Mouse (Mus musculus) stomach, embryonic 14.5 days (tissue): ENCODE data around the gene Rasgrp4. TPM values are rescaled to one million over a fixed set of nuclear protein-coding genes. Genes with fewer than 3 reads are reported as not detected.
A peak's percentile ranks its signal among the peaks of the same experiment; 100 is the strongest.

Source experiments
- ATAC-seq: fragments of 200-750 bp; cut with Nextera tagmentation; 2 replicates; pipeline ENCODE4 v1.8.0; 2017; ENCODE audit warnings: low read depth, moderate TSS enrichment; ENCODE audit not compliant: insufficient number of reproducible peaks, insufficient read depth, low FRiP score
- H3K27ac ChIP-seq: fragments of 300-500 bp; sonication (generic); 2 replicates; pipeline ENCODE4 v1.5.1; 2014; ENCODE audit warnings: mild to moderate bottlenecking, low read length, moderate library complexity, mixed read lengths
- H3K27me3 ChIP-seq: fragments of 300-500 bp; sonication (generic); 2 replicates; pipeline ENCODE4 v1.6.1; 2014; ENCODE audit warnings: low read length, control low read depth, mixed read lengths; ENCODE audit not compliant: control insufficient read depth, insufficient read depth
- H3K36me3 ChIP-seq: fragments of 300-500 bp; sonication (generic); 2 replicates; pipeline ENCODE4 v1.6.1; 2014; ENCODE audit warnings: mild to moderate bottlenecking, control low read depth, low read length, moderate library complexity, mixed read lengths; ENCODE audit not compliant: control insufficient read depth, insufficient read depth
- H3K4me1 ChIP-seq: fragments of 300-500 bp; sonication (generic); 2 replicates; pipeline ENCODE4 v1.6.1; 2014; ENCODE audit warnings: low read length, control low read depth, mixed read lengths; ENCODE audit not compliant: control insufficient read depth, insufficient read depth
- H3K4me2 ChIP-seq: fragments of 300-500 bp; sonication (generic); replicated peaks from 2 replicates; pipeline ENCODE4 v1.6.1; 2014; ENCODE audit warnings: low read depth, low read length, control low read depth
- H3K4me3 ChIP-seq: fragments of 300-500 bp; sonication (generic); 2 replicates; pipeline ENCODE4 v1.5.1; 2014; ENCODE audit warnings: low read depth, low read length, control low read depth
- H3K9ac ChIP-seq: fragments of 300-500 bp; sonication (generic); replicated peaks from 2 replicates; pipeline ENCODE4 v1.6.1; 2014; ENCODE audit warnings: low read depth, mild to moderate bottlenecking, control low read depth, low read length, moderate library complexity, mixed read lengths
- H3K9me3 ChIP-seq: fragments of 300-500 bp; sonication (generic); 2 replicates; pipeline ENCODE4 v1.6.1; 2016; ENCODE audit warnings: low read depth, low read length, control low read depth; ENCODE audit not compliant: control insufficient read depth
- WGBS: fragments of 180-500 bp; shearing (Covaris S2); extraction: QIAGEN DNeasy Blood & Tissue Kit; methylation state at CpG from one replicate; pipeline ENCODE4 v1.1.7; 2014; 5-methylcytosine and 5-hydroxymethylcytosine counted together
- polyA plus RNA-seq: library from polyadenylated mRNA; unstranded; fragments of >200 nt; fragmentation: Nextera tagmentation; extraction: Ambion mirVana; gene quantifications from 2 replicates; pipeline ENCODE4 v1.2.1, GENCODE M21; 2014

The Rasgrp4 gene
- polyA plus RNA-seq, 1 experiment from 2014 or later, result 0.51 TPM

DNA sequence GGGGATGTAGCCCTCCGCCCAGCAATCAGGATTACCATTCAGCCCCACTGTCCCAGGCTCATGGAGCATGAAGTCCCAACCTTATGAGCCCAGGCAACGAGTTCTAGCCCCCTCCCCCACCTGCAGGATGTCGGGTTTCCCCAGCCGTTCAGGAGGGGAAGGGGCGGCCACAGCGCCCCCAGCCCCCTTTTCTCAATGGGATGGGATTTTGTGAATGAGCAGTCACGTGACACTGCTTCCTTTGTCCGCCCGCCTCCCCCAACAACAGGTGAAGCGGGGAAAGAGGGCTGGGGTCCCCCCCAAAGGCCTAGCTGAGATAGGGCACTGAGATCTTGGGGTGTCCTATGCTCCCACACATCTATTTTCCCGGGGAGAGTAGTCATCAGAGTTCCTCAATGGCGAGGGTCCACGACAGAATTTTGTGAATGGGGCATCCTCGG is 34.2 kb downstream of the Rasgrp4 start:
- under 1% methylated on average over 14 of the region's 14 CpGs for WGBS

DNA sequence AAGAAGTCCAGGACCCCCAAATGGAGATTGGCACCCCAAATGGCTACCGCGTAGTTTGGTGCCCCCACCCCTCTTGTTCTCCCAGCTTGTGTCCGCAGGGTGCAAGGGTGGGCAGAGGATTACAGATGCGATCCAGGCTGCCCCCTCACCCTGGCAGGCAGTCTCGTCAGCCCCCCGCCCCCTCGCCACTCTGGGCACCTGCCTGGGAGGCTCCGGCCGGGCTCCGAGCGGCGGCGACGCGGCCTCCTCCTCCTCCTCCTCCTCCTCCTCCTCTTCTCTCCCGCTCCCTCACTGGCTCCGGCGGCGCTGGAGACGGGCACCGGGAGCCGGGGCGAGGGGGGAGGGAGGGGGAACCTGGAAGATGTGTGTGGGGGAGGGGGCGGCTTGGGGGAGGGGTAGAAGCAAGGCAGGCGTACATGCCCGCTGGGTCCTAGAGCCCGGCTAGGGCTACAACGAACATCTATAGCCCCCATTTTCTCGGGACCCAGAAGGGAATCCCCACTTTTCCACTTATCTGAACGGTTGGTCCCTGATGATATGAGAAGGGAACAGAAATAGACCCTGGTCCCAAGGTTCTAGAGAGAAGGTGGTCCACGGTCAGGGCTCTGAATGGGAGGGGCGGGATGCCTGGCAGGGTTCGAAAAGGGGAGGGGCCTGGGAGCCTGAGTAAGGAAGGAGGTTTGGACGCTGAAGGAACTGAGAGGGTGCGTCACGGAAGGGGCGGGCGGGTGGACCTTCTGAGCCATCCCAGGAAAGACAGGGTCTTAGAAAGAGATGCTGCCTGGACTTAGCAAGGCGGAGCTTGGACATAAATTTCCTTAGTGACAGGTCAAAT is 34.8 kb downstream of the Rasgrp4 start:
- peak; percentile 81 for ATAC-seq
- WGBS, result under 1% methylated on average over 28 of the region's 39 CpGs
- Histone ChIP-seq H3K27me3 (peaks cover 28% of the 10 kb centered on the region), H3K4me1 (peaks cover 20% of the 10 kb centered on the region), H3K9ac (peak overlapping the region; percentile 33), H3K36me3 (peaks cover 14% of the 10 kb centered on the region), H3K4me2 (peak overlapping the region; percentile 84), H3K9me3 (no peaks in the 10 kb centered on the region), H3K27ac (peak overlapping the region; percentile 48; the same call in 1 of the 2 replicates), H3K4me3 (peak overlapping the region; percentile 63)

More for the DNA sequence above, 34.2 kb downstream of the Rasgrp4 start:
- peak overlapping the region; percentile 84 for H3K4me2 ChIP-seq
- H3K27me3 ChIP-seq, result peaks cover 26% of the 10 kb centered on the region
- no peak for ATAC-seq
- H3K9me3 ChIP-seq, result no peaks in the 10 kb centered on the region
- H3K9ac ChIP-seq, result peak overlapping the region; percentile 33
- peak overlapping the region; percentile 63 for H3K4me3 ChIP-seq
- H3K4me1 ChIP-seq, result peaks cover 20% of the 10 kb centered on the region
- H3K27ac ChIP-seq, result no peak overlapping the region; the same call in 1 of the 2 replicates
- peaks cover 8% of the 10 kb centered on the region for H3K36me3 ChIP-seq

DNA sequence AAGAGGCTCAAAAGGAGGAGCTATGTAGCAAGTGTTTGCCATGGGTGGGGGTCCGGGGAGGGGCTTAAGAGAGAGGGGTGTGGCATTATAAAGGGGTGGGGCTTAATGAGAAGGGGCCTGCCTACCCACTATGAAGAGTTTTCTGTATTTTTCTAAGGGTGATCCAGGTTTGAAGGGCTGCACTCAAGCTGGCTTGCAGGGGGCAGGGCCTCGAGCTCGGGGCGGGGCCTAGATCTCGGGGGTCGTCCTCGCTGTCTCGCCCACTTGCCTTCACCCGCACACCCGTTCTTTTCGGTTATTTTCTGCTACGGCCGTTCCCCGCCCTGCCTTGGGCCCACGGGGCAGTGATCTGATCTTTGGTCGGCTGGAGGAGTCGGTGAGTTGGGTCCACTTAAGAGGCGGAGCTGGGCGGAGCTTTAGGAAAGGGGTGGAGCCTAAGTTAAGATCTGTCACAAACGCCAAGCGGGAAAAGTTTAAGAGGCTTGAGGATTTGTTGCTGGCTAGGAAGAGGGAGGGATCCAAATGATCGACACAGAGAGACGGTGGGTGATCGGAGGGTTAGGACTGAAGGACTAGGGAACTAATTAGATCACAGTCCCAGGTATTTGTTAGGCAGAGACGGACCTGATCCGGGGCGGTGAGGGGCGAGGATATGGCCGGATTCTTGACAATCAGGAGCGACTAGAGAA is 35.6 kb downstream of the Rasgrp4 start, which contains the start of the genes Ggn and Spred3:
TSS of gene Ggn (plus strand) at position 145 of the 689 bp plus-strand sequence.
TSS of gene Spred3 (minus strand) at position 346 of the 689 bp plus-strand sequence.
- peaks cover 20% of the 10 kb centered on the region for H3K4me1 ChIP-seq
- peaks cover 21% of the 10 kb centered on the region for H3K36me3 ChIP-seq
- WGBS, result under 1% methylated on average over 30 of the region's 30 CpGs
- peak within 1 kb of the TSS; percentile 63 for H3K4me3 ChIP-seq
- H3K4me2 ChIP-seq, result peak within 1 kb of the TSS; percentile 84
- peak within 1 kb of the TSS; percentile 33 for H3K9ac ChIP-seq
- peaks cover 28% of the 10 kb centered on the region for H3K27me3 ChIP-seq
- H3K27ac ChIP-seq, result peak within 1 kb of the TSS; percentile 48; the same call in 1 of the 2 replicates
- ATAC-seq, result peak; percentile 75
- H3K9me3 ChIP-seq, result no peaks in the 10 kb centered on the region

DNA sequence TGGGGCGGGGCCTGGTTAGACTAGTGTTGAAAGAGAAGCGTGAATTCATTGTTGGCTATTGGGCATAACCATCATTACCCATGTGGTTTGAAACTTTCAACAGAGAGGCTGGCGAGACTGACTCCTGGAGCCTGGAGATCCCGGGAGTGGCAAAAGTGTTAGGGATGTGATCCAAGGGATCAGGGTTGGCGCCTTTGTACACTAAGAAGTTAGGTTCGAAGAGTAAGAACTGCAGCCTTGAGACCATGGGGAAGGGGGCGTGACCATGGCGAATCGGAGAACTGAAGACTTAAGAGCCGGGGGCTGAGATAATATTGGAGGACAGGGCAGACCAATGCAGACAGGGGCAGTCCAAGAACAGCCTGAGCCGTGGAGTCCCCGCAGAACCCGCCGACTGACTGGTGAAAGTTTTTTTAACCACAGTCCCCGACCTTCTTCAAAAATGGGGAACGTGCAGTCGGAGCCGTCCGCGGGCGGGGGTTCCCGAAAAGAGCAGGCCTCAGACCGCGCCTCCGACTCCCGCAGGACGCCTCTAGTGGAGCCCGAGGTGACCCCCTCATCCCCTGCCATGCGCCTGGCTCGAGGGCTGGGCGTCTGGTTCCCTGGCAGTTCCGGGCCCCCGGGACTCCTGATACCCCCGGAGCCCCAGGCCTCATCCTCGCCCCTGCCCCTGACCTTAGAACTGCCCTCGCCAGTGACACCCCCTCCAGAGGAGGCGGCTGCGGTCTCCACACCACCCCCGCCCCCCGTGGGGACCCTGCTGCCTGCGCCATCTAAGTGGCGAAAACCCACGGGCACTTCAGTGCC is 36.3 kb downstream of the Rasgrp4 start:
- Histone ChIP-seq H3K9ac (0 out of 2 replicates have a peak overlapping the region, but pooled peaks have one; percentile 18), H3K4me3 (peak overlapping the region; percentile 63), H3K9me3 (no peaks in the 10 kb centered on the region), H3K4me1 (peaks cover 20% of the 10 kb centered on the region), H3K27me3 (peaks cover 28% of the 10 kb centered on the region), H3K4me2 (peak overlapping the region; percentile 84), H3K36me3 (peaks cover 29% of the 10 kb centered on the region), H3K27ac (no peak overlapping the region)
- WGBS, result under 1% methylated on average over 41 of the region's 43 CpGs
- ATAC-seq, result no peak

DNA sequence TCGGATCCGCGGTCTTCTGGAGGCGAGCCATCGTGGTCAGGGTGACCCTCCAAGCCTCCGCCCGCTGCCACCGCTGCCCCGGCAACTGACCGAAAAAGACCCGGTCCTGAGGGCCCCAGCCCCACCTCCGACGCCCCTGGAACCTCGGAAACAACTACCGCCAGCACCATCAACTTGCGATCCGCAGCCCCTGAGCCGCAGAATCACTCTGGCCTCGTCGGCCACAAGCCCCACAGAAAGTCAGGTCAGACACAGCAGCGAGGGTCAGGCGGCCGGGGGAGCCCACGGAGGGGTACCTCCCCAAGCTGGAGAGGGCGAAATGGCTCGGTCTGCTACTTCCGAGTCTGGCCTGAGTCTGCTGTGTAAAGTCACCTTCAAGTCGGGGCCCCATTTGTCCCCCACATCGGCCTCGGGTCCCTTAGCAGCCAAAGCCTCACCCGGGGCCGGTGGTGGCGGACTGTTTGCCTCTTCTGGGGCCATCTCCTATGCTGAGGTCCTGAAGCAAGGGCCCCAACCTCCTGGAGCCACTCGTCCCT is 37.0 kb downstream of the Rasgrp4 start:
- no peak overlapping the region for H3K9ac ChIP-seq
- peak overlapping the region; percentile 63 for H3K4me3 ChIP-seq
- H3K4me2 ChIP-seq, result peak overlapping the region; percentile 84
- no peaks in the 10 kb centered on the region for H3K9me3 ChIP-seq
- no peak overlapping the region for H3K27ac ChIP-seq
- peaks cover 20% of the 10 kb centered on the region for H3K4me1 ChIP-seq
- peaks cover 36% of the 10 kb centered on the region for H3K36me3 ChIP-seq
- ATAC-seq, result no peak
- peaks cover 28% of the 10 kb centered on the region for H3K27me3 ChIP-seq
- 10% methylated on average over 34 of the region's 34 CpGs for WGBS

DNA sequence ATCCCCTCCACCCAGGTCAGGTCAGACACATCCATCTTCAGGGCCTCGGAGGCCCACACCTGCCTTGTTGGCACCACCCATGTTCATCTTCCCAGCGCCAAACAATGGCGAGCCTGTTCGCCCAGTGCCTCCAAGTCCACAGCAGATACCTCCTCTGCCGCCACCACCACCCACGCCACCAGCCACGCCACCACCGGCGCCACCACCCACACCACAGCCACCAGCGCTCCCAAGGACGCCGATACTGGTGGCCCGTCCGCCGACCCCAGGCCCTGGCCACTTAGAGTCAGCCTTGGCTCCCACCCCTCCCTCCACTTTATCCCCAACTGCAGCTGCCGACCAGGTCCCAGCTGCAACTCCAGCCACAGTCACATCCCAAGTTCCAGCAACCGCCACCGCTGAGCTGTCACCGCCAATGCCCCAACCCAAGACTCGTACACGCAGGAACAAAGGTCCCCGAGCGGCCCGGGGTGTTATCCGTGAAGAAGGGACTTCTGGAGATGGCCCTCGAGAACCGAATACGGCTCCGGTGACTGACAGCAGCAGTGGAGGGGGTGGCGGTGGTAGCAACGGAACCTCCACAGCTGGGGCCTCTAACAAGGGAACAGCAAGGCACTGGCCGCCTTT is 37.9 kb downstream of the Rasgrp4 start:
- Histone ChIP-seq H3K27ac (no peak overlapping the region), H3K9ac (no peak overlapping the region), H3K36me3 (peaks cover 39% of the 10 kb centered on the region), H3K4me1 (peaks cover 20% of the 10 kb centered on the region), H3K27me3 (peaks cover 28% of the 10 kb centered on the region), H3K4me3 (no peak overlapping the region), H3K9me3 (no peaks in the 10 kb centered on the region), H3K4me2 (no peak overlapping the region)
- 43% methylated on average over 32 of the region's 32 CpGs for WGBS
- no peak for ATAC-seq

DNA sequence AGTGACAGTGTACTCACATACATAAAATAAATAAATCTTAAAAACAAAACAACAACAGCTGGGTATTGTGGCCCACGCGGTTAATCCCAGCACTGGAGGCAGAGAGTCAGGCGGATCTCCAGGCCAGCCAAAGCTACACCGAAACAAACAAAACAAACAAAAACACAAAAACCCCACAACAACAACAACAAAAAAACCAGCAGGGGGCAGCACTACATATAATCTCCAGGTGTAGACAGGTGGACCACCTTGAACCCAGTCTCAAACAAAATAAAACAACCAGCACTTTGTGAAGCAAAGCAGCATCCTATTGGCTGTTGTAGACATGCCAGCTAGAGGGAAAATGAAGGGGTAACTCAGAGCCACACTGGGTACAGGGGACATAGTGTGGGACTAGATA is 43.5 kb downstream of the Rasgrp4 start:
- WGBS, result 91% methylated on average over 4 of the region's 4 CpGs
- ATAC-seq, result no peak
- Histone ChIP-seq H3K27ac (no peak overlapping the region), H3K4me1 (peaks cover 10% of the 10 kb centered on the region), H3K36me3 (peaks cover 38% of the 10 kb centered on the region), H3K9ac (no peak overlapping the region), H3K9me3 (no peaks in the 10 kb centered on the region), H3K4me3 (no peak overlapping the region), H3K4me2 (no peak overlapping the region), H3K27me3 (peaks cover 7% of the 10 kb centered on the region)
